8 mouse cellular contexts compared by ENCODE assay signal in genomic region chrX:155376538-155376937, GRCm38 (mm10). TPM values are rescaled to one million over a fixed set of nuclear protein-coding genes. Genes with fewer than 3 reads are reported as not detected.
DNase-seq lines count a peak whose midpoint lies in the region; ATAC-seq lines count a peak whose summit lies in the region.

No protein-coding gene starts in this region.

- peak; percentile 3 to 47 for DNase-seq in heart, adult 18-20 months
- no peak for DNase-seq in heart, adult 9 months (ENCODE audit: low spot score in 2 of 2)
- DNase-seq in right cerebral cortex, postnatal 4 days = peak; percentile 36
- no peak for DNase-seq in right cerebral cortex, adult 18-20 months
- peak; percentile 8 for DNase-seq in c-Kit-positive CD71-negative TER-119-negative erythroid progenitor cells, embryonic 14.5 days (ENCODE audit: low read depth)
- DNase-seq in kidney, adult 8-10 months = peak; percentile 2 to 40

- ATAC-seq in megakaryocyte, adult 5-6 weeks (ENCODE audit: poor library complexity, severe bottlenecking) = peak; percentile 71
- no peak for ATAC-seq in monocyte, adult 5-6 weeks (replicated peaks; ENCODE audit: insufficient number of reproducible peaks, low FRiP score, low TSS enrichment, poor library complexity, severe bottlenecking)

RNA-seq across cellular contexts. Expression of gene Prdx4, which starts 36.0 kb away (rescaled TPM):
- 10 to 100 TPM; 26.4 to 26.6 TPM for total RNA-seq in heart, adult 18-20 months (2021)
- total RNA-seq in megakaryocyte, adult 5-6 weeks (2015) = 124 and 167 TPM in 2 replicates
- total RNA-seq in megakaryocyte, adult 5-6 weeks (2017) = 122 and 137 TPM in 2 replicates
- total RNA-seq in monocyte, adult 5-6 weeks (2017) = 8.1 to 12.1 TPM (median 11.5 TPM) in 3 replicates

Comparison
In these comparisons a context has a peak if more than half of its experiments do, and no peak if none do; other contexts are left out.
1. DNase-seq: peak in heart, adult 18-20 months (2 of 2), right cerebral cortex, postnatal 4 days (single experiment), c-Kit-positive CD71-negative TER-119-negative erythroid progenitor cells, embryonic 14.5 days (single experiment) and kidney, adult 8-10 months (2 of 2); none in heart, adult 9 months (0 of 2) and right cerebral cortex, adult 18-20 months (single experiment).